Mouse (Mus musculus): ENCODE measurements around the gene Clcn2.
A peak's percentile ranks its signal among the peaks of the same experiment; 100 is the strongest.
"Not testable (repeated sequence)": the region's sequence is repeated elsewhere in the genome, so short reads cannot be mapped to it uniquely, and the experiment has no call there.

The Clcn2 gene

GRCm38 (mm10) chr16:20701316-20701715 lies 16.2 kb downstream of the Clcn2 start:
- peak in 1 of 2 experiments; percentile 21 for DNase-seq

- DNase-seq: peak; percentile 81 to 82
These were observed 17.5 kb downstream of the Clcn2 start for GRCm38 (mm10) chr16:20700036-20700435.

- peak in 1 of 2 experiments; percentile 17 for DNase-seq
These were observed 18.3 kb downstream of the Clcn2 start for GRCm38 (mm10) chr16:20699266-20699665.

- peak; percentile 93 to 98 for DNase-seq
These were observed 21.8 kb downstream of the Clcn2 start for GRCm38 (mm10) chr16:20695622-20696323.

GRCm38 (mm10) chr16:20694781-20695180 lies 22.8 kb downstream of the Clcn2 start:
- peak; percentile 75 for DNase-seq

GRCm38 (mm10) chr16:20693111-20693701 lies 24.3 kb downstream of the Clcn2 start, which contains the start of gene Fam131a:
Gene Fam131a (plus strand): TSS chr16:20693241.
- peak; percentile 95 to 97 for DNase-seq

- peak in 1 of 2 experiments; percentile 41 for DNase-seq
These were observed 25.1 kb downstream of the Clcn2 start for GRCm38 (mm10) chr16:20692241-20692965.

GRCm38 (mm10) chr16:20691617-20692016 lies 25.9 kb downstream of the Clcn2 start:
- DNase-seq: no peak

GRCm38 (mm10) chr16:20690774-20691173 lies 26.8 kb downstream of the Clcn2 start:
- no peak for DNase-seq

GRCm38 (mm10) chr16:20677974-20678675 lies 39.4 kb downstream of the Clcn2 start:
- DNase-seq: peak; percentile 79 to 91

GRCm38 (mm10) chr16:20677380-20677779 lies 40.2 kb downstream of the Clcn2 start:
- DNase-seq: no peak

- DNase-seq: no peak
These were observed 40.8 kb downstream of the Clcn2 start for GRCm38 (mm10) chr16:20676702-20677101.

- no peak for DNase-seq
These were observed 42.3 kb downstream of the Clcn2 start for GRCm38 (mm10) chr16:20675213-20675612.

GRCm38 (mm10) chr16:20673706-20674303 lies 43.7 kb downstream of the Clcn2 start:
- DNase-seq: peak in 1 of 2 experiments; percentile 31

- peak in 1 of 2 experiments; percentile 75 for DNase-seq
These were observed 44.4 kb downstream of the Clcn2 start for GRCm38 (mm10) chr16:20672965-20673705.

- DNase-seq: peak; percentile 97 to 98
These were observed 45.0 kb downstream of the Clcn2 start for GRCm38 (mm10) chr16:20672500-20672902.

- DNase-seq: no peak
These were observed 45.7 kb downstream of the Clcn2 start for GRCm38 (mm10) chr16:20671886-20672285.

GRCm38 (mm10) chr16:20670291-20670690 lies 47.3 kb downstream of the Clcn2 start:
- DNase-seq: no peak

GRCm38 (mm10) chr16:20668013-20668412 lies 49.5 kb downstream of the Clcn2 start, which contains the start of gene Eif4g1:
Gene Eif4g1 (plus strand): TSS chr16:20668313.
- DNase-seq: not testable (repeated sequence)

GRCm38 (mm10) chr16:20657661-20658060 lies 59.9 kb downstream of the Clcn2 start:
- no peak for DNase-seq

- DNase-seq: no peak
These were observed 64.2 kb downstream of the Clcn2 start for GRCm38 (mm10) chr16:20653315-20653714.
